Mouse (Mus musculus) erythroid progenitor cell, adult 5-6 weeks (primary cell): ENCODE measurements at regions not wholly inside any gene's neighbourhood (a gene's known extent, or its start where the extent isn't known, plus 50 kb on each side); places are given as distances from the start of the nearest gene placed in this dataset.
"Not testable (repeated sequence)": the region's sequence is repeated elsewhere in the genome, so short reads cannot be mapped to it uniquely, and the experiment has no call there.

Experiments
- ATAC-seq: replicated peaks from 2 replicates; pipeline ENCODE4 v1.8.0; 2016; ENCODE audit warnings: moderate number of reproducible peaks, mild to moderate bottlenecking, moderate TSS enrichment, inconsistent platforms; ENCODE audit not compliant: poor library complexity, low FRiP score, severe bottlenecking

DNA sequence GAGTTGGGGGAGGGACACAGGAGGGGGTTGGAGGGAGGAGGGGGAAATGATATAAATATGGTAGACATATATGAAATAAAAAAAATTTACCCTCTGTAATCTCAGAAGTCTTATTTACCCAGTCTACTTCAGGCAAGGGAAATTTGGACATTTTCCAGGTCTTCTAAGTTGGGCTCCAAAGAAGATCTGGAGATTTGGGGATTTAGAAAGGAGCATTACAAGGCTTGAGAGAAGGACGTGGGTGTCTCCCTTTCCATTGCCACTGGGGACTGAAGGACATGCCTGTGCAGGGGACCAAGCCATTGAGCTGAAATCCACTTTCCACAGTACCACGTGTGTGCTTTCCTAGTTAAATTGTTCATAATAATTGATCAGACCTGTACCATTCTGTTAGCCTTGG is 208.2 kb downstream of the Pten start:
- no peak for ATAC-seq

DNA sequence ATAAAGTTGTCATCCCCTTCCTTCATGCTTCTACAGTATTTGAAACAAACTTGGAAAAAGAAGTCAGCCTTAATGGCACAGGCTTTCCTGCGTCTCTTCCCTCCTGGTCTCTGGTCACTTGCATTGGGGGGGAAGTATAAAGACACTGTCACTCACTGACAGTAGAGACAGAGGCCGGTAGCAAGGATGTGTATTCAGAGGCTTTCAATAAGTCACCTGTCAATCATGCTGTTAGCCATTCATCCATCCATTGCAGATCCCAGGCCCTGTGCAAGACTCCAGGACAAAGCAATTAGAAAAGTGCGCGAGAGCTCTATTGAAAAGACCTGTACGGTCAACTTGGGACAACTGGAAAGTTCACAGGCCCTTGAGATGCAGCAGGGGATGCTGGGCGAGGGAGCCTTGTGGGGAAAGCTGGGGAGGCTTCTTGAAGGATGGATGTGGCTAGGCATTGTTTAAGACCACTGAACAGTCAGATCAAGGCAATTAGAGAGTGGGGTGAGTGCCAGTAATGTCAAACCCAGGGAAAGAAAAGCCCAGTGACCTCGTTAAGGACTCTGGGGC is 212.0 kb downstream of the Pten start:
- ATAC-seq = no peak

DNA sequence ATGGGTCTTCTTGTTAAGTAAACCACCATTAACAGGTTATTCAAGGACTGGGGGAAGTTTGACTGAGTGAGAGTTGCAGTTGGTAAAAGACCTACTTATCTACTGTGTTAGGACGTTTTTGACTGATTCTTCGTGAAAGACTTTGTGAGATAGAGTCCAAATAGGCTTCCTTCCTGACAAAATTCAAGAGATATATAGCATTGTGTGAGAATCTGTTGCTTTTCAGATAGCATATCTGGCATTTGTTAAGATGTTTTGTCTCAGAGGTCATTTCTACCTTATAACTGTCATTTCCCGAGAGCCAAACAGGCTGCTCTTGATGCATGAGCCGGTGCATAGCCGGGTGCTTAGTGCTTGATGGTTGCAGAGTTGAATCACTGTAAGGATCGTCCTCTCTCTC is 214.8 kb downstream of the Pten start:
- no peak for ATAC-seq

DNA sequence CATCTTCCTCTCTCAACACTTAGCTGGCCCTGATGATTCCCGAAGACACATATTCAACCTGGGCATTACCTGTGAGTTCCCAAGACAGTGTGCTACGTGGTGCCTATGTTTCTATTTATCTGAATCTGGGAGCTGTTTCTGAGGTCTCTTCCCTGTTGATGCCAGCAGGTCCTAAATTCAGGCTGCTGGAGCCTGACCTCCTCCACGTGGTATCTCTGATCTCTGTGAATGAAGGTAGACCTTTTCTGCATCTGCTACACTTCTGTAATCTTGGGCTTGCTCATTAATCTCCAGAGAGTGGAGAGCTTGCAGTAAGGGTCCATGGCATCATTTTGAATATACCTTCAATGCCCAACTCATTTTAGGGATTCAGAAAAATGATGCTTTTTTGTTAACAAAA is 215.8 kb downstream of the Pten start:
- ATAC-seq = no peak

DNA sequence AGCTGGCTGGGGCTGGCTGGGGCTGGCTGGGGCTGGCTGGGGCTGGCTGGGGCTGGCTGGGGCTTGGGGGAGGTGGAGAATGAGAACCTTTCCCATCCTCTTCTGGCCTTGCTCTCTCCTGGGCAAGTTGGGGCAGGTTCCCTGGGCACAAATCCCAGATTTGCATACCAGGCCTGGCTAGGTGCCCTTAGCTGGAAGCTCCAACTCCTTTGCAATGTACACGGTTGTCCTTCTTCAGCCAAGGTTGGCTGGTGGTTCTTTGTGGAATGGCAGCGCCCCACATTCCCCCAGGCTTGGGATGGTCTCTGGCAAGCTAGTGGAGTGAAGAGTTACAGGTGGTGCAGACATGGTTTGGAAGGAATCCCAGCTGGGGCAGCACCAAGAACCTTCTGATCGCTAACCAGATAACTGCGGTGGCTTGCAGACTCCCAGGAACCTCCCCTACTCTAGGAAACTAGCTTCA is 217.5 kb downstream of the Pten start:
- no peak for ATAC-seq

DNA sequence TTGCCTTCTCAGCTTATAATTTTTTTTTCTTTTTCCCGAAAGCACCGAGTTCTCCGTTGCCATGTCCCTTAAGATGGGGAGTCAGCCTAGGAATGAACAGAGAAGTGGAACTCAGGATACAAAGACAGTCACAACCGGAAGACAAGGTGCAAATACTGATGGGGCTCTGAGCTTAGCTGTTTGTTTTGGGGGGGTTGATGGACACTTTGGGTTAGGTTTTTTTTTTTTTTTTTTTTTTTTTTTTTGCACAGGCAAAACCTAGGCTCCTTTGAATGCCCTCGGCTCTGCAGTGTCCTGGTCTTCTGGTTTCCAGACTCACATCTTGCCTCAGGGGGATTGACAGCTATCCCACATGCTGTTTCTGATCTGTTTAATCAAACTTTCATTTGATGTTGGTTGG is 218.0 kb downstream of the Pten start:
- ATAC-seq = no peak

DNA sequence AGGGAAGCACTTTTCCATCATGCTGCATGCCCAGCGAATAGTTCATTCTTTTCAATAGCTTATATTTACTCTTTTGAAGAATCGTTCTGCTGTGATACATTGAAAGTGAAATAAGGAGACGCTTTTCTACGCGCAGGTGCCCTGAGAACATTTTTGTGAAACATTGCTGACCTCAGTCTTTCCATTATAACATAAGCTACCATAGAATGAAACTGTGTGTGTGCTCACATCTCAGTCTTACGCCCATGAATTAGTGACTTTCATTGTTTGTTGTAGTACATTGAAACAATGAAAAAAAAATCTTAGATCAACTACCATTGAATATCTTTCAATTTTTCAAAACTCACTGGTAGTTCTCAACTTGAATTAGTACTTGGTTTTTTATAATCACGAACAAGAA is 219.2 kb downstream of the Pten start:
- ATAC-seq = no peak

DNA sequence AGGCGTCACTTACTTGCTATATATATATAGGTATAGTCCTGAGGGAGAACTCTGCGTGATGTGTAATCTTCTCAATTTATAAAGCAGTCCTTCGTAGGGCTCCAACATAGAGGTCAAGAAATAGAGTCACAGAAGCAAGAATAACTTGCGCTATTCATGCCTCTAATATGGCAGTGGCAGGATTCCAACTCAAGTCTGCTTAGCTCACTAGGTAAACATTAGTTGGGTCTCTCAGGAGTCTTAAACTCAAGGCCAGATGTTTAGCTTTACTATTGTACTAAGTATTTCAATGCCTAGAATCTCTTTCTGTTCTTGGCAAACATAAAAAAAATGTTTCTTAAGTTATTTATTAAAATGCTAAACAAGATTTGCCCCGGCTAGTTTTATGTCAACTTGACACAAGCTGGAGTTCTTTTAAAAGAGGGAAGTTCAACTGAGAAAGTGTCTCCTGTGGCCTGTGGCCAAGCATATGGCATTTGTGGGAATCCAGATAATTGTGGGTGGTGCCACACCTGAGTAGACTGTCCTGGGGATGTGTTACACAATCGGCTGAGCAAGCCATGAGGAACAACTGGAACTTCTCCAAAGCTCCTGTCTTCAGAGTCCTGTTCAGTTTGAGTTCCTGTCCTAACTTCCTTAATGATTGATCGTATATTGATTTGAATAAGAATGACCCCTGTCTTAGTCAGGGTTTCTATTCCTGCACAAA is 220.9 kb downstream of the Pten start:
- no peak for ATAC-seq

DNA sequence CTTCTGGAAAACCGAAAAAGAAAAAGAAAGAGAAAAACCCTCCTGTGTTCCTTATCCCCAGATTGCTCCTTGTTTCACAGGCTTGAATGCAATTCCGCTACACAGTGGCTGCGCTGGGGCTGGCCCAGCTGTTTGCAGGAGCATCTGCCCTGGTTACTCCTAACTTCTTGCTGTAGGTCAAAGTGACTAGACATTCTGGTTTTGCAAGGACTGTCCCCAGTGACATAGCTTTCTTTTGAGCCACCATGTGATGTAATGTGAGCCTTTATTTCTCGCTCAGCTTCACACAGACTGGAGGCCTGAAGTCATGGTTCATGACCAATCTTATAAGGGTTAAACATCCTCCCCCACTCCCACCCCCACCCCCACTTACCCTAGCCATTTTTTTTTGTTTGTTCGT is 222.8 kb downstream of the Pten start:
- no peak for ATAC-seq

DNA sequence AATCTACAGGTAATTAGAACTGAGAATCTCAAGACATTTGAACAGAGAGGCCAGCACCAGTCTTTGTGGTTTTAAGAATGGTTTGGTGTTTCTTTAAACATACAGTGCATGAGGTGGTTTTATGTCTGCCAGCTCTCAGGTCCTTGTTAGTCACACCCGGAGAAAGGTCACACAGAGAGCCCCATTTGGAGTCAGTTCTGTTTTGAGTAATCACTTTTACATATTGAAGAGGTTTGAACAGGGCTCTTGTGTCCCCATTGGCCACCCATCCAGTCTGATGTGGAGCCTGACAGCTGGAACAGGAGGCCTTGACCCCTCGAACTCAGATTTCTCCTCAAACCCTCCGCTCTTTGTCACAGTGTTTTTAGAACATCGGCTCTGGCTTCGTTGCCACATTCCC is 231.4 kb downstream of the Pten start:
- no peak for ATAC-seq

DNA sequence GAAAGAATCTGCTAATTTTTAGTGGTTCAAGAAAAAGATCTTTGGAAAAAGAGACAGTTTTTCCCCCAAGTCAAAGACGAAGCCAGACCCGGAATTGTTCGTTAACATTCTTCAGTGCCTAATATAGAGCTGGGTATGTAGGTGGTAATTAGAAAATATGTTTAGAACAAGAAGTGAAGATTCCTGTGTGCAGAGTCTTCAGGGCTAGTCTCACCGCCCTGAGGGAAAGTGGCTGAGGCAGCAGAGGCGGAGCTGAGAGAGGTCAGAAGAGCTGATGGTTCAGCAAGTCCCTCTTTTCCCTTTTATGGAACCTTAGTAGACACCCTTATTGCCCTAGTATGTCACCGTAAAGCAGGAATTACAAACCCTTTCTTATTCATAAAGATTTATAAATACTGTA is 232.0 kb downstream of the Pten start:
- no peak for ATAC-seq

DNA sequence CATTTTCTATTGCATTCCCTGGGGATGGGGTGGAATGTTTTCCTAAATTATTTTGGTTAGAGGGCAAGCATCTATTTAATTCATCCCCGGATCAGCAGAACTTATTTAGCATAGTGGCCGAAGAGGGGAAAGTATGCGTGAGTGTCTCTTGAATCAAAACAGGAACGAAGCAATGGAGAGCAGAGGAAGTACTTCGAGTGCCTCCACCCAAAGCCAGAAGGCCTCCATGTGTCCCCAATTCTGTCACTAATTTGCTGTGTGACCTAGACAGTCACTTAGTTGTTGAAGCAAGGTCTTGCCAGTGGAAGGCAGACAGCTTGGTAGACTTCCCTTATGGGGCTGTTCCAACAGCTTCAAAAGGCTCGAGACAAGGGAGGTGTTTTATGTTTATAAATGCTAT is 233.3 kb downstream of the Pten start:
- no peak for ATAC-seq

DNA sequence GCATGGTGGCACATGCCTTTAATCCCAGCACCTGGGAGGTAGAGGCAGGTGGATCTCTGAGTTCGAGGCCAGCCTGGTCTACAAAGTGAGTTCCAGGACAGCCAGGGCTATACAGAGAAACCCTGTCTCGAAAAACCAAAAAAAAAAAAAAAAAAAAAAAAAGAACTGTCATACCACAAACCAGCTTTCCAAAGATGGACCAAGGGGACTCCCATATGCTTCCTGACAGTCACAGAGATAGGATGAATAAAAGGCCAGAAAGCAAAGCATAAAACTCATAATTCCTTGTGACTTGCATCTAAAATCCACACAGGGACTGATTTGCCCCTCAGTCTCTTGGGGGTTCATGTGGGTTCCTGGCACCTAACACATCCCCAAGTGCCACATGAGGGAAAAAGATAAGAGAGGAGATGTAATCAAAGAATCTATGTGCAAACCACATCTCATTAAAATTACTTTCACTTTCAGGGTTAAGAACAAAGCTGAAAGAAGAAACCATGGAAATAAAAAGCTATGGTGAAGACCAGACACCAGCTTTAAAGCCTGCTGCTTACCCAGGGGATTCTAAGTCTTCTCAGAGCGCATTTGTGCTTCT is 241.4 kb downstream of the Pten start:
- no peak for ATAC-seq

DNA sequence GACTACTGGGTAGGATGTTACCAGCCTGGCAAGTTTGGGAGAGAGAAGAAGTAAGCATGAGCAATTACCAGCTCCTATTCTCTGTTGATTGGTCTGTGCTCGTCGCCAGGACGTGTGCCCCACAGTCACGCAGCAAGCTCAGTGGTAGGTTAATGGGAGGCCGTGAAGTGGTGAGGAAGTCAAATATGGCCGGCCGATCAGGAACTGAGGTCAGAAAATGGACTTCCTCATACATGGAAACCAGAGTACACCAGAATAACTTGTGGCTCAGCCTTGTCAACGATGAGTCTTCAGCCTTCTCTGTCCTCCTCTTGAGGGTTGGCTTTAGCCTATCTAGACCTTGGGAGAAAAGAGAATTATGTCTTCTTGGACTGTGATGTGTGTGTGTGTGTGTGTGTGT is 250.3 kb downstream of the Pten start:
- no peak for ATAC-seq

DNA sequence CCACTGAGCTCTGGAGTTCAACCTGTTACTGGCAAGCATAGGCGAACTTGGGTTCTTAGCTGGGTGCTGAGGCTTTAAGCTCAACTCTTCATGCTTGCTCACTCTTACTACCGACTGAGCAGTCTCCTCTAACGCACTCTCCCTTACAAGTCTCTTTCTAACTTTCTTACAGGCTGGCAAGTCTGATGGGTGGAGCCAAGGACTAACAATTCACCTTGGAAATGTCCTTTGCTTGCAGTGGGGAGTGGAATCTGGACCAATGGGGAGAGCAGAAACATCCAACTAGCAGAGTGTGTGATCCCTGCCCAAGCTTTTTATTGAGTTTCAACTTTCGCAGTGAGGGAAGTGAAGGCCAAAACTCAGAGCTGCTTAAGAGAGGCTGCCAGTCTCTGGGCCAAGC is 250.8 kb downstream of the Pten start:
- ATAC-seq = no peak

DNA sequence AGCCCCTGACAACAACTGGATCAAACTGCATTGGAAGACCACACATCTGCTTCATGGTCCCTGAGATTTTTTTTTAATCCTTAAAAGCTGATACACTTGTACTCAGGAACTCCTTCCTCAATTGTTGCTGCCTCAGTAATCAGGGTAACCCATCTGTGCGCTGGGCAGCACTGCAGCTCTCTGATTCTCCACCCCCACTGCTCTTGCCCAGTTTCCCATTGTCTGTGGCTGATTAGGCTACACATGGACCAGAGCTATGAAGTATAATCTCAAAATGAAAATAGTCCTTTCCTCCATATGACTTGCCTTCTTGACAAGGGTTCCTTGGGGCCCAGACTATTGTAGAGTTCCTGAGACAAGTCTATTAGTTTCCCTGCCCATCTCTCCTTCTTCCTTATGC is 251.5 kb downstream of the Pten start:
- ATAC-seq = no peak

DNA sequence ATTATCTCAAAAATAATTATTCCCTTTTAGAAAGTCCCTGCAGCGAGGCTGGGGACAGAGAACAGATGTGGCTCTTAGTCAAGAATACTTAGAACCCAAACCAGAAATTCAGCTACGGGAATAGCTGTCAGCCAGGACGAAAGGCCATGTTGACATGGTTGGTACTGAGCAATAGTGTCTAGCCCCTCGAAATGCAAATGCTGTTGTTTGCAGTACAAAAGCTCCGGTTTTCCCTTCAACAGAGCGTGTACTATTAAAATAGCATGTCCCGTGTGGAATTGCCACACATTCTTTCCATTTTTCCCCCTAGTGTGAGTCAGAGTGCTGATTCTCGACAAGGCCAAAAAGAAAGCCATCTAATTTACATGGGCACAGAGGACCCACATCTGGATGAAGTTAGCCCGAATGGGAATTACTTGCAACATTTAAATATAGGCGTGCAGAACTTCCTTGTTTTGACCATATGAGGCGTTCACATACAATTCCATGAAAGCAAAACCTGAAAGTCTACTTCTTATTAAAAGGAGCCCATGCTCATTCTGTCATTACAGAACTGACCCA is 253.7 kb downstream of the Pten start:
- no peak for ATAC-seq

DNA sequence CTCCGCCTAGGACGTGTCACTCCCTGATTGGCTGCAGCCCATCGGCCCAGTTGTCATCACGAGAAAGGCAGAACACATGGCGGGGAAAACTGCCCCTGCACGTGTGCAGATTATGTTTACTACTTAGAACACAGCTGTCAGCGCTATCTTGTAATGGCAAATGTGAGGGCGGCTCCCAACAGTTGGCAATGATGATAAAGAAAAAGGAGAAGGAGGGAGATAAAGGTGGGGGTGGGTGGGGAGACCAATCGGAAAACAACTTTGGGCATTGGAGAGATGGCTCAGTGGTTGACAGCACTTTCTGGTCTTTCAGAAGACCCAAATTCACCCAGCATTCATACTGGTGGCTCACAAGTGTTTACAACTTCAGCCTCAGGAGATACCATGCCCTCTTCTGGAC is 257.6 kb downstream of the Pten start:
- not testable (repeated sequence) for ATAC-seq

DNA sequence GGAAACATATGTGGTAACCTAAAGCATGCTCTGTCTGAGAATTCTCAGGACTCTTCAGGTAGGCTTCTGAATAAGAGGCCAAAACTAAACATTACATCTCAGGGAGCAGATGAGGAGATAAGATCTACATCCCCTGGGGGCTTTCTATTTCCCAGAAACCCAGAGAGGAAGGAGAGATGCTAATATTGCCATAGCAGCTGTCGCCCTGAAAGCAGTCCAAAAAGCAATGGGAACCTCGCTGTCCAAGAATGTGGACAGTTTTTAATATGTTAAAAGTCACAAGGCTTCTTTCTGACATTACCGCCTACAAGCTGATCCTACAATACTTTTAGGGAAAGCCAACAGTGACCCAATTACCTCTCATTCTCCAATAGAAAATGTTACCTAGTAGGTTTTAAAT is 263.9 kb downstream of the Pten start:
- ATAC-seq = no peak

DNA sequence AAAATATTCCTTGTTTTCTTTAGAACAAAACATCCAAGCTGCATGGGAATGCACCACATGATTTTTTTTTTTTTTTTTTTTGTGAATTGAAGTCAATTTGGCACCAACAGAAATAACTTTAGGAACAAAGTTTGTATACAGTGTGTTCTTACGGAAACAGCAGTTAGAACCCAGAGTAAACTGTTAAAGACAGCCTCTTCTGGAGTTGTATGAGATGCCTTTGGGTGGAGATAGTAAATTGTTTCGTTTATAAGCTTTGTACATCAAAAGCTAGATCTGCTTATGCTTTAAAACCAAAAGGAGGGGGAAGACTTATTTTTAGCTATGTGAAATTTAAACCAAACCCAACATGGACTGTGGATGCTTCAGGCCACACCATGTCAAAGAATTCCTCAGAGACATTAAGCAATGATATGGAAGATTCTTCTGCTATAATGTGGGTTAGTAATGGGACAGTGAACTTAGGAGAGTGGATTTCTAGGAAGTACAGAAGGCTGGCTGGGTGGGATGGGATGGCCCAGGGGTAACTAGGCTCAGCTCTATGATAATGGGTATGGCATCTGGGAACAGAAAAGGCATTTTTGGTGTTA is 265.6 kb downstream of the Pten start:
- ATAC-seq = no peak
